Mouse (Mus musculus) thymus, postnatal 0 days (tissue): ENCODE data around the gene Slc39a5. TPM values are rescaled to one million over a fixed set of nuclear protein-coding genes. Genes with fewer than 3 reads are reported as not detected.
A peak's percentile ranks its signal among the peaks of the same experiment; 100 is the strongest.

Source experiments
- DNase-seq: peaks from one replicate; pipeline ENCODE4 v3.0.0-alpha.2; 2015; ENCODE audit warnings: low spot score
- polyA plus RNA-seq: library from polyadenylated mRNA; unstranded; fragments of >200 nt; fragmentation: Nextera tagmentation; extraction: Ambion mirVana; gene quantifications from 2 replicates; pipeline ENCODE4 v1.2.1, GENCODE M21; 2015

Slc39a5 gene
- polyA plus RNA-seq, 1 experiment from 2014 or later: 0.38 TPM

GRCm38 (mm10) chr10:128410560-128410845 lies 9.5 kb upstream of the Slc39a5 start:
- DNase-seq: peak; percentile 23

GRCm38 (mm10) chr10:128409692-128410559 lies 8.9 kb upstream of the Slc39a5 start:
- DNase-seq: peak; percentile 99

- DNase-seq: peak; percentile 21
Measured at GRCm38 (mm10) chr10:128408591-128409535, 7.8 kb upstream of the Slc39a5 start.

GRCm38 (mm10) chr10:128403931-128404330 lies 2.9 kb upstream of the Slc39a5 start:
- DNase-seq: no peak

GRCm38 (mm10) chr10:128401638-128402037 lies 609 bp upstream of the Slc39a5 start:
- DNase-seq: peak; percentile 41

GRCm38 (mm10) chr10:128400338-128400737 lies 691 bp downstream of the Slc39a5 start:
- DNase-seq: no peak

- no peak for DNase-seq
Measured at GRCm38 (mm10) chr10:128397466-128397865, 3.6 kb downstream of the Slc39a5 start.

GRCm38 (mm10) chr10:128396716-128397264 lies 4.2 kb downstream of the Slc39a5 start:
- no peak for DNase-seq

GRCm38 (mm10) chr10:128396017-128396673 lies 4.9 kb downstream of the Slc39a5 start:
- DNase-seq: no peak

GRCm38 (mm10) chr10:128391850-128392249 lies 9.2 kb downstream of the Slc39a5 start:
- DNase-seq: no peak

GRCm38 (mm10) chr10:128390366-128390765 lies 10.7 kb downstream of the Slc39a5 start:
- DNase-seq: no peak

GRCm38 (mm10) chr10:128389570-128389969 lies 11.5 kb downstream of the Slc39a5 start:
- DNase-seq: no peak

- no peak for DNase-seq
Measured at GRCm38 (mm10) chr10:128388941-128389340, 12.1 kb downstream of the Slc39a5 start.

GRCm38 (mm10) chr10:128385902-128386301 lies 15.1 kb downstream of the Slc39a5 start:
- no peak for DNase-seq

GRCm38 (mm10) chr10:128382482-128382881 lies 18.5 kb downstream of the Slc39a5 start:
- DNase-seq: no peak

GRCm38 (mm10) chr10:128380565-128380964 lies 20.5 kb downstream of the Slc39a5 start:
- no peak for DNase-seq

- no peak for DNase-seq
Measured at GRCm38 (mm10) chr10:128379260-128379659, 21.8 kb downstream of the Slc39a5 start.

- DNase-seq: no peak
Measured at GRCm38 (mm10) chr10:128378462-128378861, 22.6 kb downstream of the Slc39a5 start.

GRCm38 (mm10) chr10:128377940-128378448 lies 23.0 kb downstream of the Slc39a5 start:
- DNase-seq: no peak

GRCm38 (mm10) chr10:128377222-128377939 lies 23.6 kb downstream of the Slc39a5 start:
- peak; percentile 29 for DNase-seq
